Mouse (Mus musculus) retina, postnatal 7 days (tissue): ENCODE measurements around the gene Tgfbi.

ENCODE experiments used
- DNase-seq: peaks from one replicate; pipeline ENCODE4 v3.0.0-alpha.2; 2012; ENCODE audit warnings: low read depth, low spot score

The Tgfbi gene

GRCm38 (mm10) chr13:56634139-56634615 is 24.9 kb downstream of the Tgfbi start:
- DNase-seq = no peak

- no peak for DNase-seq
Measured at GRCm38 (mm10) chr13:56634920-56635319, 25.6 kb downstream of the Tgfbi start.

GRCm38 (mm10) chr13:56637027-56637426 is 27.7 kb downstream of the Tgfbi start:
- no peak for DNase-seq

GRCm38 (mm10) chr13:56641746-56642145 is 32.4 kb downstream of the Tgfbi start:
- no peak for DNase-seq

- no peak for DNase-seq
Measured at GRCm38 (mm10) chr13:56644031-56644430, 34.7 kb downstream of the Tgfbi start.

- DNase-seq = no peak
Measured at GRCm38 (mm10) chr13:56645744-56646143, 36.4 kb downstream of the Tgfbi start.

GRCm38 (mm10) chr13:56647597-56648405 is 38.5 kb downstream of the Tgfbi start:
- DNase-seq = no peak

GRCm38 (mm10) chr13:56650020-56650419 is 40.7 kb downstream of the Tgfbi start:
- no peak for DNase-seq

- no peak for DNase-seq
Measured at GRCm38 (mm10) chr13:56652381-56652780, 43.1 kb downstream of the Tgfbi start.

- no peak for DNase-seq
Measured at GRCm38 (mm10) chr13:56654176-56654575, 44.9 kb downstream of the Tgfbi start.

- DNase-seq = peak; percentile 43
Measured at GRCm38 (mm10) chr13:56657946-56658512, 48.7 kb downstream of the Tgfbi start.

- DNase-seq = no peak
Measured at GRCm38 (mm10) chr13:56658931-56659330, 49.6 kb downstream of the Tgfbi start.

- no peak for DNase-seq
Measured at GRCm38 (mm10) chr13:56661914-56662621, 52.7 kb downstream of the Tgfbi start.

- no peak for DNase-seq
Measured at GRCm38 (mm10) chr13:56664256-56665170, 55.2 kb downstream of the Tgfbi start.

- DNase-seq = no peak
Measured at GRCm38 (mm10) chr13:56671206-56671605, 61.9 kb downstream of the Tgfbi start.

GRCm38 (mm10) chr13:56677731-56678130 is 68.4 kb downstream of the Tgfbi start:
- DNase-seq = no peak

- no peak for DNase-seq
Measured at GRCm38 (mm10) chr13:56678188-56678787, 69.0 kb downstream of the Tgfbi start.

GRCm38 (mm10) chr13:56678826-56679504 is 69.6 kb downstream of the Tgfbi start:
- no peak for DNase-seq

- DNase-seq = no peak
Measured at GRCm38 (mm10) chr13:56681924-56682323, 72.6 kb downstream of the Tgfbi start.

GRCm38 (mm10) chr13:56682326-56682725 is 73.0 kb downstream of the Tgfbi start:
- DNase-seq = no peak
